Mouse (Mus musculus): ENCODE measurements around the gene Zfp112. TPM values are rescaled to one million over a fixed set of nuclear protein-coding genes. Genes with fewer than 3 reads are reported as not detected.

Gene Zfp112
- polyA plus RNA-seq, 1 experiment = 9.9 TPM

GRCm38 (mm10) chr7:24110839-24111238 is 1.3 kb upstream of the Zfp112 start:
- Histone ChIP-seq H3K27ac (ENCODE audit: insufficient read depth, low read length) (no peak overlapping the region), H3K4me1 (ENCODE audit: control insufficient read depth, insufficient read depth, low read length) (no peaks in the 10 kb centered on the region), H3K4me3 (ENCODE audit: insufficient read depth, low read length) (no peak overlapping the region)
- TF ChIP-seq POLR2A (IDR thresholded peaks at IDR 0.05; ENCODE audit: extremely low read depth, insufficient read depth, low read length) (no peak), CTCF (IDR thresholded peaks at IDR 0.05; ENCODE audit: extremely low read depth, insufficient read depth, low read length) (no peak)

DNA sequence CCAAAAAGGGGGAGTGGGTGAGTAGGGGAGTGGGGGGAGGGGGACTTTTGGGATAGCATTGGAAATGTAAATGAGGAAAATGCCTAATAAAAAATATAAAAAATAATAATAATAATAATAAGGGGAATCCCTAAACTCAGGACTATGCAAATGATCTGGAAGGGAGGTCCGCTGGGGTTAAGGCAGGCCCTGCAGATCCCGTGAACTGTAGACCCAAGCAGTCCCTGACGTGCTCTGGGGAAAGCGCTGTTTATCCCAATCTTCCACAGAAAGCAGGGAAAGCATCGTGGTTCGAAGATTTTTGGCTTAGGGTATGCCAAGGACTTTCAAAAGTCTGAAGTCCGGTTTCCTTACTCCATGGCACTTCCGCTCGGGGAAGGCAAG is 350 bp upstream of the Zfp112 start:
- Histone ChIP-seq H3K4me1 (ENCODE audit: control insufficient read depth, insufficient read depth, low read length) (no peaks in the 10 kb centered on the region), H3K27ac (ENCODE audit: insufficient read depth, low read length) (no peak overlapping the region), H3K4me3 (ENCODE audit: insufficient read depth, low read length) (peak overlapping the region; percentile 84)
- TF ChIP-seq CTCF (IDR thresholded peaks at IDR 0.05; ENCODE audit: extremely low read depth, insufficient read depth, low read length) (no peak), POLR2A (IDR thresholded peaks at IDR 0.05; ENCODE audit: extremely low read depth, insufficient read depth, low read length) (no peak)

GRCm38 (mm10) chr7:24113001-24113400 is 887 bp downstream of the Zfp112 start:
- Histone ChIP-seq H3K4me1 (ENCODE audit: control insufficient read depth, insufficient read depth, low read length) (no peaks in the 10 kb centered on the region), H3K27ac (ENCODE audit: insufficient read depth, low read length) (peak overlapping the region; percentile 40; the same call in 1 of the 2 replicates), H3K4me3 (ENCODE audit: insufficient read depth, low read length) (peak overlapping the region; percentile 84)
- TF ChIP-seq CTCF (IDR thresholded peaks at IDR 0.05; ENCODE audit: extremely low read depth, insufficient read depth, low read length) (no peak), POLR2A (IDR thresholded peaks at IDR 0.05; ENCODE audit: extremely low read depth, insufficient read depth, low read length) (no peak)

DNA sequence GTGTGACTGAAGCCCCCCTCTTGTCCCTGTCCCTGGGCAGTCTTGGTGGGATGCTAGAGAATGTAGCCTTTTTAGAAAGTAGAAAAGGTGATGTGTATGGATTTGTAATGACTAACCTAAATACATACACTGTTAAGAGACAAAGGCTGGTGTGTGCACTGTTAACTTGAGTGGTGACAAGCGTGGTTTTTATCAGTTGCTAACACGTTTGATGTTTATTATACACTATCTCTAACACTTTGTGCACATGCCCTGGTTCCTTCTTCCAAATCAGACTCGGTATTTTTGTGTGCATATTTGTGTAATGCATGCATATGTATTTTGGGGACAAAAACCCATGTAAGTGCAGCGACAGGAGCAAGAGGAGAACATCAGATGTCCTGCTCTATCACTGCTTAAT is 4.5 kb downstream of the Zfp112 start:
- Histone ChIP-seq H3K4me3 (ENCODE audit: insufficient read depth, low read length) (no peak overlapping the region), H3K27ac (ENCODE audit: insufficient read depth, low read length) (no peak overlapping the region), H3K4me1 (ENCODE audit: control insufficient read depth, insufficient read depth, low read length) (no peaks in the 10 kb centered on the region)
- TF ChIP-seq CTCF (IDR thresholded peaks at IDR 0.05; ENCODE audit: extremely low read depth, insufficient read depth, low read length) (no peak), POLR2A (IDR thresholded peaks at IDR 0.05; ENCODE audit: extremely low read depth, insufficient read depth, low read length) (no peak)

GRCm38 (mm10) chr7:24133425-24133995 is 21.4 kb downstream of the Zfp112 start:
- Histone ChIP-seq H3K4me1 (ENCODE audit: control insufficient read depth, insufficient read depth, low read length) (peaks cover 3% of the 10 kb centered on the region; the same call in 1 of the 2 replicates), H3K4me3 (ENCODE audit: insufficient read depth, low read length) (peak overlapping the region; percentile 85), H3K27ac (ENCODE audit: insufficient read depth, low read length) (no peak overlapping the region)
- TF ChIP-seq POLR2A (IDR thresholded peaks at IDR 0.05; ENCODE audit: extremely low read depth, insufficient read depth, low read length) = no peak

- Histone ChIP-seq H3K4me3 (ENCODE audit: insufficient read depth, low read length) (peak within 1 kb of the TSS; percentile 85), H3K27ac (ENCODE audit: insufficient read depth, low read length) (no peak within 1 kb of the TSS), H3K4me1 (ENCODE audit: control insufficient read depth, insufficient read depth, low read length) (peaks cover 3% of the 10 kb centered on the region; the same call in 1 of the 2 replicates)
- TF ChIP-seq CTCF (IDR thresholded peaks at IDR 0.05; ENCODE audit: extremely low read depth, insufficient read depth, low read length) = no peak
- TF ChIP-seq POLR2A (IDR thresholded peaks at IDR 0.05; ENCODE audit: extremely low read depth, insufficient read depth, low read length) = peak; percentile 93
Observed at GRCm38 (mm10) chr7:24133996-24134828, 22.1 kb downstream of the Zfp112 start, which contains the start of gene Zfp235. Zfp235 (plus strand) TSS chr7:24134169.

GRCm38 (mm10) chr7:24142566-24142965 is 30.5 kb downstream of the Zfp112 start:
- no peak overlapping the region for H3K27ac ChIP-seq (ENCODE audit: insufficient read depth, low read length)
- no peak for TF ChIP-seq CTCF (IDR thresholded peaks at IDR 0.05; ENCODE audit: extremely low read depth, insufficient read depth, low read length)
- TF ChIP-seq POLR2A (IDR thresholded peaks at IDR 0.05; ENCODE audit: extremely low read depth, insufficient read depth, low read length) = no peak

GRCm38 (mm10) chr7:24153272-24153671 is 41.2 kb downstream of the Zfp112 start:
- no peak for TF ChIP-seq POLR2A (IDR thresholded peaks at IDR 0.05; ENCODE audit: extremely low read depth, insufficient read depth, low read length)
- no peak overlapping the region for H3K27ac ChIP-seq (ENCODE audit: insufficient read depth, low read length)
- no peaks in the 10 kb centered on the region for H3K4me1 ChIP-seq (ENCODE audit: control insufficient read depth, insufficient read depth, low read length)
- no peak overlapping the region for H3K4me3 ChIP-seq (ENCODE audit: insufficient read depth, low read length)

More at GRCm38 (mm10) chr7:24142566-24142965, 30.5 kb downstream of the Zfp112 start:
- H3K4me3 ChIP-seq (ENCODE audit: insufficient read depth, low read length) = no peak overlapping the region
- H3K4me1 ChIP-seq (ENCODE audit: control insufficient read depth, insufficient read depth, low read length) = no peaks in the 10 kb centered on the region

GRCm38 (mm10) chr7:24172191-24172590 is 60.1 kb downstream of the Zfp112 start:
- Histone ChIP-seq H3K27ac (ENCODE audit: insufficient read depth, low read length) (no peak overlapping the region), H3K4me1 (ENCODE audit: control insufficient read depth, insufficient read depth, low read length) (no peaks in the 10 kb centered on the region), H3K4me3 (ENCODE audit: insufficient read depth, low read length) (no peak overlapping the region)
- TF ChIP-seq POLR2A (IDR thresholded peaks at IDR 0.05; ENCODE audit: extremely low read depth, insufficient read depth, low read length) (no peak), CTCF (IDR thresholded peaks at IDR 0.05; ENCODE audit: extremely low read depth, insufficient read depth, low read length) (no peak)

Data from cortical plate, adult 2 months (tissue).